Mouse (Mus musculus): ENCODE results near the gene Ifi27l2b. TPM values are rescaled to one million over a fixed set of nuclear protein-coding genes. Genes with fewer than 3 reads are reported as not detected.
"Not testable (repeated sequence)": the region's sequence is repeated elsewhere in the genome, so short reads cannot be mapped to it uniquely, and the experiment has no call there.

Gene Ifi27l2b
- polyA plus RNA-seq, 1 experiment: not detected

DNA sequence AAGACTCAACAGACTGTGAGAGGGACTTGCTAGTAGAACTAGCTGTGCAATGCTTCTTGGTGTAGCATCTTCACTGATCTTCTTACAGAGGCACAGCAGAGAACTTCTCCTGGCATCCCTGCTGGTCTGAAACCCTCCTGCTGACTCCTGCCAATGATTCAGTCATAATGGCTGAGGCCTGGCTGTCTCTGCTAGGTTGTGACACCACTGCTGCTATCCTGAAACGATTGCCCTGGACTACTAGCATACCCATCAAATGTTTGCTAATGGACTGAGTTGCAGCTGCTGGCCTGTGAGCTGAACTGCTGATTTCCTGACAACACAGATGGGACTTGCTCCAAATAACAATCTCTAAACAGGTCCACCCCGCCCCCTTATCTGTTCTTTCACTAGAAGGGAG is 17.5 kb upstream of the Ifi27l2b start:
- H3K27ac ChIP-seq (ENCODE audit: insufficient read depth, low read length): no peak overlapping the region
- H3K27me3 ChIP-seq (ENCODE audit: control insufficient read depth, insufficient read depth, low read length): no peaks in the 10 kb centered on the region
- WGBS: 43% methylated on average over 2 of the region's 2 CpGs
- no peak overlapping the region for H3K4me3 ChIP-seq (replicated peaks; ENCODE audit: insufficient read depth, low read depth, low read length)
- TF ChIP-seq CTCF (IDR thresholded peaks at IDR 0.05; ENCODE audit: borderline replicate concordance, insufficient read depth, low read depth, low read length): no peak
- no peak for TF ChIP-seq POLR2A (IDR thresholded peaks at IDR 0.05; ENCODE audit: borderline replicate concordance, insufficient read depth, low read length)
- DNase-seq: no peak
- H3K4me1 ChIP-seq (ENCODE audit: control insufficient read depth, insufficient read depth, low read length): no peaks in the 10 kb centered on the region

DNA sequence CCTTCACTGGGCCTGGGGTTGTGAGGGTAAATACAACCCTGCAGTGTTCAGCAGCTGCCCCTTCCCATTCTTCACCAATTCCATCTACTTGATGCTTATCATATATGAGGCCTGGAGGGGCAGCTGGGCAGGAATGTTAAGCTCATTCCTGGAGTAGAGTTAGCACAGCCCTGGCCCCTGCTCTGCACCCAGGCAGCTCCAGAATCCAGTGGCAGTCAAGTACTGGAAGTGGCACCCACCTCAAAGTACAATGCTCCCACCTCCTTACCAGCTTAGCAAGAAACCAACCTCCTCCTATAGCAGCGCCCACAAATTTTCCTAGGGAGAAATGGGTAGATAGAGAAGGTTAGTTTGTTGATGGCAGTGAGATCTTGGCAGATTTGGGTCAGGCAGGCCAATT is 296 bp downstream of the Ifi27l2b start:
- H3K27me3 ChIP-seq (ENCODE audit: control insufficient read depth, insufficient read depth, low read length); H3K27ac ChIP-seq (ENCODE audit: insufficient read depth, low read length); H3K4me1 ChIP-seq (ENCODE audit: control insufficient read depth, insufficient read depth, low read length); DNase-seq; H3K4me3 ChIP-seq (replicated peaks; ENCODE audit: insufficient read depth, low read depth, low read length): not testable (repeated sequence)
- no CpG with 5 or more reads among the region's 1 CpGs for WGBS

DNA sequence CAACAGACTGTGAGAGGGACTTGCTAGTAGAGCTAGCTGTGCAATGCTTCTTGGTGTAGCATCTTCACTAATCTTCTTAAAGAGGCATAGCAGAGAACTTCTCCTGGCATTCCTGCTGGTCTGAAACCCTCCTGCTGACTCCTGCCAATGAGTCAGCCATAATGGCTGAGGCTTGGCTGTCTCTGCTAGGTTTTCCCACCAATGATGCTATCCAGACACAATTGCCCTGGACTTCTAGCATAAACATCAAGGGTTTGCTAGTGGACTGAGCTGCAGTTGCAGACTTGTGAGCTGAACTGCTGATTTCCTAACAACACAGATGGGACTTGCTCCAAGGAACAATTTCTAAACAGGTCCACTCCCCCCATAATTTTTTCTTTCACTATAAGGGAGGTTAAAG is 3.7 kb downstream of the Ifi27l2b start:
- no peak for DNase-seq
- Histone ChIP-seq H3K4me3 (replicated peaks; ENCODE audit: insufficient read depth, low read depth, low read length) (no peak overlapping the region), H3K4me1 (ENCODE audit: control insufficient read depth, insufficient read depth, low read length) (no peaks in the 10 kb centered on the region; the same call in 1 of the 2 replicates), H3K27me3 (ENCODE audit: control insufficient read depth, insufficient read depth, low read length) (no peaks in the 10 kb centered on the region; the same call in 1 of the 2 replicates), H3K27ac (ENCODE audit: insufficient read depth, low read length) (no peak overlapping the region)
- TF ChIP-seq POLR2A (IDR thresholded peaks at IDR 0.05; ENCODE audit: borderline replicate concordance, insufficient read depth, low read length) (no peak), CTCF (IDR thresholded peaks at IDR 0.05; ENCODE audit: borderline replicate concordance, insufficient read depth, low read depth, low read length) (no peak)

DNA sequence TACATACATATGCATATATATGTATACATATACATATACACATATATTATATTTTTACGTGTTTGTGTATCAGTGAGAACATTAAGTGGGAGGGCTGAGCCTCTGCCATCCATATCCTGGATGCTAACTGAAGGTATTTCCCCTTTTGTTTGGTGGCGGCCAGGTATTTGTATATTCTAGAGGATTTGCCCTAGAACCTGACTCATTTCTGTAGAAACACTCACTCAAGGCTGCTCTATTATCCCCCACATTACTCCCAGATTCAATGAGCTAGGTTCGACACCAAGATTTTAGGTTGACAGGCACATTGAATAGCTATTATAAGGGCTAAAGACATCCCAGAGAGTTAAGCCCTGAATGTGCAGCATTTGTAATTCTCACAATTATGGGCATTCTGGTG is 12.0 kb downstream of the Ifi27l2b start:
- DNase-seq: no peak
- Histone ChIP-seq H3K27me3 (ENCODE audit: control insufficient read depth, insufficient read depth, low read length) (no peaks in the 10 kb centered on the region), H3K4me1 (ENCODE audit: control insufficient read depth, insufficient read depth, low read length) (no peaks in the 10 kb centered on the region), H3K4me3 (replicated peaks; ENCODE audit: insufficient read depth, low read depth, low read length) (no peak overlapping the region), H3K27ac (ENCODE audit: insufficient read depth, low read length) (no peak overlapping the region)
- 82% methylated on average over 3 of the region's 3 CpGs for WGBS
- TF ChIP-seq CTCF (IDR thresholded peaks at IDR 0.05; ENCODE audit: borderline replicate concordance, insufficient read depth, low read depth, low read length) (no peak), POLR2A (IDR thresholded peaks at IDR 0.05; ENCODE audit: borderline replicate concordance, insufficient read depth, low read length) (no peak)

DNA sequence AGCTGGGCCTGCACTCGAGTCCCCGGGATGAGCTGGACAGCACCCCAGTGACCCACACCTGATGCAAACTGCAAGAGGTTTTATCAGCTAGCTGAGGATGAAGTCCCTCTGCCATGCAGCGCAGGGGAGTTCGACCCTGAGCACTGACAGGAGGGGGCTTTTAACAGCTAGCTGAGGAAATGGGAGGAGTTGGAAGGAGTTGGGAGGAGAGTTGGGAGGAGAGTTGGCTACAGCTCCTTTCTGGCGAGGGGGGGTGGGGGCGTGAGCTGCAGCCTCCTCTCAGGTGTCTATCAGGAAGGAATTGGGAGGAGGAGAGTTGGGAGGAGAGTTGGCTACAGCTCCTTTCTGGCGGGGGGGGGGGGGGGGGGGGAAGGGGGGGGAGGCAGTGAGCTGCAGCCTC is 12.8 kb downstream of the Ifi27l2b start:
- not testable (repeated sequence) for DNase-seq; H3K27me3 ChIP-seq (ENCODE audit: control insufficient read depth, insufficient read depth, low read length); H3K27ac ChIP-seq (ENCODE audit: insufficient read depth, low read length); H3K4me1 ChIP-seq (ENCODE audit: control insufficient read depth, insufficient read depth, low read length); H3K4me3 ChIP-seq (replicated peaks; ENCODE audit: insufficient read depth, low read depth, low read length)
- 38% methylated on average over 7 of the region's 7 CpGs for WGBS

DNA sequence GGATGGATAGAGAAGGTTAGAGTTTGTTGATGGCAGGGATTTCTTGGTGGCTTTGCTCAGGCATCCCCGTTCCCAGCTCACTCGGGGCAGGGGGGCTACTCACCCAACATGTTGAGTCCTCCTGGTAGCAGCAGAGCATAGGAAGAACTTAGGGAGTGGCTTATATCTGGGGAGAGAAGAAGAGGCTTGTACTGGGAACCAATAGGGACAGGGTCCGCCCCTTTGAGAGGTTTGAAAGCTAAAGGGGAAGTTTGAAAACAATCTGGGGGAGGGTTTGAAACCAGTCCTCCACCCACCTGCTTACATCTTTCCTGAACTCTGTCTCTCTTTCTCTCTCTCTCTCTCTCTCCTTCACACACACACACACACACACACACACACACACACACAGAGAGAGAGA is 13.5 kb downstream of the Ifi27l2b start, which contains the start of gene Ifi27l2a:
Gene Ifi27l2a (minus strand): TSS at position 157 of the 400 bp plus-strand sequence.
- WGBS: 54% methylated on average over 3 of the region's 3 CpGs
- TF ChIP-seq CTCF (IDR thresholded peaks at IDR 0.05; ENCODE audit: borderline replicate concordance, insufficient read depth, low read depth, low read length) (no peak), POLR2A (IDR thresholded peaks at IDR 0.05; ENCODE audit: borderline replicate concordance, insufficient read depth, low read length) (no peak)
- Histone ChIP-seq H3K4me3 (replicated peaks; ENCODE audit: insufficient read depth, low read depth, low read length) (no peak within 1 kb of the TSS), H3K4me1 (ENCODE audit: control insufficient read depth, insufficient read depth, low read length) (no peaks in the 10 kb centered on the region), H3K27me3 (ENCODE audit: control insufficient read depth, insufficient read depth, low read length) (no peaks in the 10 kb centered on the region), H3K27ac (ENCODE audit: insufficient read depth, low read length) (no peak within 1 kb of the TSS)
- no peak for DNase-seq

DNA sequence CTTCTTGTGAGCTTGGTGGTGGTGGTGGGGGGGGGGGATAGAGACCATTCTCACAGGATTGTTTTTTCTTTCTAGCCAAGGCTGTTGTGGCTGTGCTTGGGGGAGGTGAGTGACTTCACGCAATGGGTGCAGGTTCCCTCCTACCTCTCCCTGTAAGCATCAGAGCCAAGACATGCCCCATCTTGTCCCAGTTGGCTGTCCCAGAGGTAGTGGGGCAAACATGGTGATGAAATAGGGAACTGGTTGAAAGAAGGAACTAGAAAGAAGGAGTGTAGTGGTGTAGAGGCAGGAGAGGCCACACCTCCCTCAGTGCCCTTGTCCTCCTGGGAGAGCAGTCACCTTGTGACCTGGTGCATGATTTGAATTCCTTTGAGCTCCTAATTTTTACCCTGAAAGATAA is 19.4 kb downstream of the Ifi27l2b start:
- Histone ChIP-seq H3K4me1 (ENCODE audit: control insufficient read depth, insufficient read depth, low read length) (no peaks in the 10 kb centered on the region), H3K27ac (ENCODE audit: insufficient read depth, low read length) (no peak overlapping the region), H3K27me3 (ENCODE audit: control insufficient read depth, insufficient read depth, low read length) (no peaks in the 10 kb centered on the region), H3K4me3 (replicated peaks; ENCODE audit: insufficient read depth, low read depth, low read length) (no peak overlapping the region)
- 91% methylated on average over 1 of the region's 1 CpGs for WGBS
- TF ChIP-seq CTCF (IDR thresholded peaks at IDR 0.05; ENCODE audit: borderline replicate concordance, insufficient read depth, low read depth, low read length): no peak
- no peak for TF ChIP-seq POLR2A (IDR thresholded peaks at IDR 0.05; ENCODE audit: borderline replicate concordance, insufficient read depth, low read length)
- no peak for DNase-seq

DNA sequence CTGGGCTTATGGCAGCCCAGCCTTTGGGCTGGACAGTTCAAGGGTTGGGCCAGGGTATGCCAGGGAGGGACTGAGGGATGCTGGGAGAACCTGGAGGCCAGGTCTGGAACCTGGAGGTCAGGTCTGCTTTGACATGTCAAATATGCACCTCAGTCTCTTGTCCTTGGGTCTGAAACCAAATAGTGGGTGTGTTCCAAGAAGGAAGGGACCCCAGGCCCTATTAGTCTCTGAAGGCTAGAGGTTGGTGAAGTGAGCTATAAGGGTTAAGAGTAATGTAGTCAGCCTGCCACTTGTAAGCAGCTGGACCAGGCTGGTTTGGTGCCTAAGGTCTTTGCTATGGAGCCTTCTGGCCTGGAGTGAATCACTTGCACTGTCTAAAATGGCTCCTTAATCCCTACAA is 22.2 kb downstream of the Ifi27l2b start:
- Histone ChIP-seq H3K27me3 (ENCODE audit: control insufficient read depth, insufficient read depth, low read length) (no peaks in the 10 kb centered on the region), H3K4me3 (replicated peaks; ENCODE audit: insufficient read depth, low read depth, low read length) (no peak overlapping the region), H3K4me1 (ENCODE audit: control insufficient read depth, insufficient read depth, low read length) (no peaks in the 10 kb centered on the region), H3K27ac (ENCODE audit: insufficient read depth, low read length) (no peak overlapping the region)
- DNase-seq: no peak
- TF ChIP-seq POLR2A (IDR thresholded peaks at IDR 0.05; ENCODE audit: borderline replicate concordance, insufficient read depth, low read length) (no peak), CTCF (IDR thresholded peaks at IDR 0.05; ENCODE audit: borderline replicate concordance, insufficient read depth, low read depth, low read length) (no peak)
